Mouse (Mus musculus) liver, adult (tissue): Measurements from ENCODE around the gene AI413582.

Experiments used
- GATA4 ChIP-seq: IDR thresholded peaks from 2 replicates; pipeline ENCODE4 v1.6.1; 2014; ENCODE audit warnings: mild to moderate bottlenecking, low read length; ENCODE audit not compliant: insufficient replicate concordance

AI413582 gene

GRCm38 (mm10) chr17:27563771-27564244 is 1.7 kb downstream of the AI413582 start:
- no peak for TF ChIP-seq GATA4

- TF ChIP-seq GATA4 = no peak
Measured at GRCm38 (mm10) chr17:27561809-27562526, 3.6 kb downstream of the AI413582 start.

- no peak for TF ChIP-seq GATA4
Measured at GRCm38 (mm10) chr17:27560926-27561480, 4.6 kb downstream of the AI413582 start.

GRCm38 (mm10) chr17:27559596-27559995 is 6.0 kb downstream of the AI413582 start:
- no peak for TF ChIP-seq GATA4

GRCm38 (mm10) chr17:27558845-27559244 is 6.7 kb downstream of the AI413582 start:
- TF ChIP-seq GATA4 = no peak

GRCm38 (mm10) chr17:27557927-27558661 is 7.5 kb downstream of the AI413582 start:
- no peak for TF ChIP-seq GATA4

- TF ChIP-seq GATA4 = no peak
Measured at GRCm38 (mm10) chr17:27557181-27557926, 8.2 kb downstream of the AI413582 start.

- peak; percentile 11; the same call in 1 of the 2 replicates for TF ChIP-seq GATA4
Measured at GRCm38 (mm10) chr17:27556315-27557011, 9.1 kb downstream of the AI413582 start, which contains the start of gene Hmga1. TSS of gene Hmga1 (plus strand) at chr17:27556497.

GRCm38 (mm10) chr17:27555512-27556172 is 9.9 kb downstream of the AI413582 start:
- no peak for TF ChIP-seq GATA4

- TF ChIP-seq GATA4 = no peak
Measured at GRCm38 (mm10) chr17:27555075-27555511, 10.5 kb downstream of the AI413582 start.

- TF ChIP-seq GATA4 = no peak
Measured at GRCm38 (mm10) chr17:27554062-27554960, 11.2 kb downstream of the AI413582 start.

- no peak for TF ChIP-seq GATA4
Measured at GRCm38 (mm10) chr17:27552215-27553201, 13.0 kb downstream of the AI413582 start.

GRCm38 (mm10) chr17:27551393-27551940 is 14.1 kb downstream of the AI413582 start:
- no peak for TF ChIP-seq GATA4
